ENCODE assay signal across 8 mouse cellular contexts in genomic region chr12:108179246-108179320, GRCm38 (mm10). TPM values are rescaled to one million over a fixed set of nuclear protein-coding genes. Genes with fewer than 3 reads are reported as not detected.
DNase-seq lines count a peak whose midpoint lies in the region; ATAC-seq and TF ChIP-seq lines count a peak whose summit lies in the region.

TSS of gene Setd3 (minus strand) at chr12:108179314.

- TF ChIP-seq CTCF in cerebellum, adult 2 months (IDR thresholded peaks at IDR 0.05; ENCODE audit: borderline replicate concordance, insufficient read depth, low read depth, low read length) = no peak
- no peak for TF ChIP-seq CTCF in forebrain, postnatal 0 days (IDR thresholded peaks at IDR 0.05; ENCODE audit: low read depth)
- TF ChIP-seq CTCF in liver, postnatal 0 days (IDR thresholded peaks at IDR 0.05; ENCODE audit: low read depth) = no peak

- H3K4me1 ChIP-seq in cerebellum, adult 2 months (ENCODE audit: control insufficient read depth, insufficient read depth, low read length) = peaks cover 6% of the 10 kb centered on the region; the same call in 1 of the 2 replicates
- H3K4me1 ChIP-seq in forebrain, postnatal 0 days (ENCODE audit: insufficient read depth) = peaks cover 14% of the 10 kb centered on the region
- H3K4me1 ChIP-seq in hindbrain, embryonic 15.5 days (replicated peaks) = peaks cover 33% of the 10 kb centered on the region
- H3K4me1 ChIP-seq in liver, postnatal 0 days (ENCODE audit: insufficient read depth) = peaks cover 24% of the 10 kb centered on the region

- H3K4me3 ChIP-seq in cerebellum, adult 2 months (replicated peaks; ENCODE audit: insufficient read depth, low read depth, low read length) = peak within 1 kb of the TSS; percentile 77
- peak within 1 kb of the TSS; percentile 95 for H3K4me3 ChIP-seq in forebrain, postnatal 0 days (ENCODE audit: low read depth, low read length)
- H3K4me3 ChIP-seq in hindbrain, embryonic 15.5 days = peak within 1 kb of the TSS; percentile 66
- H3K4me3 ChIP-seq in liver, postnatal 0 days (ENCODE audit: low read depth, low read length) = peak within 1 kb of the TSS; percentile 99

- H3K36me3 ChIP-seq in forebrain, postnatal 0 days (ENCODE audit: insufficient read depth) = peaks cover 9% of the 10 kb centered on the region; the same call in 1 of the 2 replicates
- H3K36me3 ChIP-seq in hindbrain, embryonic 15.5 days = peaks cover 13% of the 10 kb centered on the region
- peaks cover 12% of the 10 kb centered on the region for H3K36me3 ChIP-seq in liver, postnatal 0 days (replicated peaks; ENCODE audit: insufficient read depth, low read length)

- H3K27me3 ChIP-seq in cerebellum, adult 2 months (ENCODE audit: control insufficient read depth, insufficient read depth, low read length) = no peaks in the 10 kb centered on the region
- no peaks in the 10 kb centered on the region for H3K27me3 ChIP-seq in forebrain, postnatal 0 days (ENCODE audit: insufficient read depth, low read length)
- no peaks in the 10 kb centered on the region for H3K27me3 ChIP-seq in hindbrain, embryonic 15.5 days
- H3K27me3 ChIP-seq in liver, postnatal 0 days (ENCODE audit: insufficient read depth, low read length) = no peaks in the 10 kb centered on the region

- TF ChIP-seq EP300 in liver, postnatal 0 days (IDR thresholded peaks at IDR 0.05; ENCODE audit: low read depth) = no peak

- ATAC-seq in cerebellum, adult (ENCODE audit: insufficient number of reproducible peaks, low FRiP score, low TSS enrichment) = no peak
- no peak for ATAC-seq in activated CD4-positive, CD25-positive, alpha-beta regulatory T cell, adult 4 months
- ATAC-seq in forebrain, postnatal 0 days = no peak
- ATAC-seq in hindbrain, embryonic 15.5 days (ENCODE audit: low FRiP score, low read depth) = no peak
- ATAC-seq in liver, postnatal 0 days = no peak

- WGBS in cerebellum, adult 2 months = 2% methylated on average over 8 of the region's 9 CpGs
- 1% methylated on average over 8 of the region's 9 CpGs for WGBS in forebrain, postnatal 0 days
- WGBS in hindbrain, embryonic 15.5 days = 1% methylated on average over 9 of the region's 9 CpGs
- WGBS in liver, postnatal 0 days (ENCODE audit: insufficient replicate concordance) = 0% methylated on average over 8 of the region's 9 CpGs

- TF ChIP-seq POLR2A in cerebellum, adult 2 months (IDR thresholded peaks at IDR 0.05; ENCODE audit: borderline replicate concordance, insufficient read depth, low read length) = no peak

- peak within 1 kb of the TSS; percentile 90 for H3K9ac ChIP-seq in forebrain, postnatal 0 days
- H3K9ac ChIP-seq in hindbrain, embryonic 15.5 days = peak within 1 kb of the TSS; percentile 88
- peak within 1 kb of the TSS; percentile 100 for H3K9ac ChIP-seq in liver, postnatal 0 days (replicated peaks)

- H3K9me3 ChIP-seq in forebrain, postnatal 0 days (ENCODE audit: low read length) = no peaks in the 10 kb centered on the region
- H3K9me3 ChIP-seq in hindbrain, embryonic 15.5 days = no peaks in the 10 kb centered on the region
- no peaks in the 10 kb centered on the region for H3K9me3 ChIP-seq in liver, postnatal 0 days (ENCODE audit: low read length)

- peak within 1 kb of the TSS; percentile 95 for H3K4me2 ChIP-seq in forebrain, postnatal 0 days (ENCODE audit: low read depth)
- peak within 1 kb of the TSS; percentile 88 for H3K4me2 ChIP-seq in hindbrain, embryonic 15.5 days
- H3K4me2 ChIP-seq in liver, postnatal 0 days (ENCODE audit: low read depth, low read length) = peak within 1 kb of the TSS; percentile 94

- DNase-seq in cerebellum, adult 2 months = no peak
- DNase-seq in forebrain, postnatal 0 days = no peak
- DNase-seq in liver, postnatal 0 days = no peak
- DNase-seq in right cerebral cortex, postnatal 4 days = no peak
- DNase-seq in frontal cortex, postnatal 36 days (ENCODE audit: low spot score in 2 of 2) = no peak

- peak within 1 kb of the TSS; percentile 86 for H3K27ac ChIP-seq in cerebellum, adult 2 months (ENCODE audit: insufficient read depth, low read length)
- peak within 1 kb of the TSS; percentile 86 for H3K27ac ChIP-seq in forebrain, postnatal 0 days (ENCODE audit: low read depth, low read length)
- peak within 1 kb of the TSS; percentile 88 for H3K27ac ChIP-seq in hindbrain, embryonic 15.5 days (replicated peaks)
- peak within 1 kb of the TSS; percentile 99 for H3K27ac ChIP-seq in liver, postnatal 0 days (ENCODE audit: low read depth)

RNA-seq across cellular contexts. Expression of gene Setd3, which starts in this region (rescaled TPM):
- 117 and 122 TPM in 2 replicates for polyA plus RNA-seq in cerebellum, adult 2 months (2012; rRNA removed)
- polyA plus RNA-seq in activated CD4-positive, CD25-positive, alpha-beta regulatory T cell, adult 4 months (2017; shearing (Covaris generic)) = 10 to 100 TPM; 28.1 to 29.3 TPM
- 124 and 126 TPM in 2 replicates for total RNA-seq in forebrain, postnatal 0 days (2014; rRNA removed)
- polyA plus RNA-seq in forebrain, postnatal 0 days (2015; fragmentation: Nextera tagmentation; extraction: Ambion mirVana) = 92.5 and 102 TPM in 2 replicates
- 95.6 and 95.9 TPM in 2 replicates for polyA plus RNA-seq in hindbrain, embryonic 15.5 days (2015; fragmentation: Nextera tagmentation; extraction: Ambion mirVana)
- 35.6 and 38.0 TPM in 2 replicates for polyA plus RNA-seq in liver, postnatal 0 days (2015; fragmentation: Nextera tagmentation; extraction: Ambion mirVana)
